Mouse (Mus musculus) layer of hippocampus, adult 2 months (tissue): ENCODE results near the gene Parp9. TPM values are rescaled to one million over a fixed set of nuclear protein-coding genes. Genes with fewer than 3 reads are reported as not detected.
"Not testable (repeated sequence)": the region's sequence is repeated elsewhere in the genome, so short reads cannot be mapped to it uniquely, and the experiment has no call there.

Experiments
- DNase-seq, 2 experiments: peaks; one replicate each; pipeline ENCODE4 v3.0.0; 2022; ENCODE audit warnings: low spot score in 2 of 2
- H3K27ac ChIP-seq: fragments of 200-600 bp; 2 replicates; pipeline ENCODE4 v1.8.1; 2022
- H3K4me3 ChIP-seq: fragments of 200-600 bp; 2 replicates; pipeline ENCODE4 v1.8.1; 2022; ENCODE audit warnings: mild to moderate bottlenecking
- CTCF ChIP-seq: fragments of 200-600 bp; conservative IDR thresholded peaks from 2 replicates; pipeline ENCODE4 v1.8.1; 2022; ENCODE audit warnings: antibody characterized with exemption, mild to moderate bottlenecking, moderate library complexity
- total RNA-seq, 2 experiments: library from RNA; stranded (reverse); gene quantifications; 2 replicates each; pipeline ENCODE4 v1.2.3; 2021

Gene Parp9
- total RNA-seq, 2 experiments from 2014 or later: 3.1 to 3.6 TPM

- Histone ChIP-seq H3K27ac (no peak overlapping the region), H3K4me3 (no peak overlapping the region)
- no peak for TF ChIP-seq CTCF
- DNase-seq: no peak
Measured at GRCm38 (mm10) chr16:35949264-35949663, 11.0 kb downstream of the Parp9 start.

GRCm38 (mm10) chr16:35951216-35951615, 12.9 kb downstream of the Parp9 start:
- no peak overlapping the region for H3K27ac ChIP-seq
- no peak for TF ChIP-seq CTCF
- DNase-seq: no peak
- H3K4me3 ChIP-seq: no peak overlapping the region

- H3K27ac ChIP-seq: no peak overlapping the region
- DNase-seq: no peak
- TF ChIP-seq CTCF: no peak
- no peak overlapping the region for H3K4me3 ChIP-seq
Measured at GRCm38 (mm10) chr16:35952628-35953130, 14.4 kb downstream of the Parp9 start.

- DNase-seq, H3K4me3 ChIP-seq: not testable (repeated sequence)
Measured at GRCm38 (mm10) chr16:35965991-35966390, 27.7 kb downstream of the Parp9 start.

GRCm38 (mm10) chr16:35966411-35967115, 28.3 kb downstream of the Parp9 start:
- TF ChIP-seq CTCF: no peak
- Histone ChIP-seq H3K4me3 (no peak overlapping the region), H3K27ac (no peak overlapping the region)
- DNase-seq: no peak

More at GRCm38 (mm10) chr16:35965991-35966390, 27.7 kb downstream of the Parp9 start:
- H3K27ac ChIP-seq: not testable (repeated sequence)

- no peak overlapping the region for H3K4me3 ChIP-seq
- H3K27ac ChIP-seq: no peak overlapping the region
- TF ChIP-seq CTCF: peak; percentile 51
- no peak for DNase-seq
Measured at GRCm38 (mm10) chr16:35967319-35967718, 29.0 kb downstream of the Parp9 start.

- TF ChIP-seq CTCF: no peak
- H3K4me3 ChIP-seq: no peak overlapping the region
- H3K27ac ChIP-seq: no peak overlapping the region
- no peak for DNase-seq
Measured at GRCm38 (mm10) chr16:35968149-35968548, 29.9 kb downstream of the Parp9 start.

- TF ChIP-seq CTCF: no peak
- no peak for DNase-seq
- H3K27ac ChIP-seq: no peak overlapping the region
- no peak overlapping the region for H3K4me3 ChIP-seq
Measured at GRCm38 (mm10) chr16:35974021-35974420, 35.8 kb downstream of the Parp9 start.

GRCm38 (mm10) chr16:35978450-35978849, 40.2 kb downstream of the Parp9 start, which contains the start of gene Kpna1:
TSS of gene Kpna1 (plus strand) at chr16:35978750.
- H3K4me3 ChIP-seq, H3K27ac ChIP-seq, DNase-seq: not testable (repeated sequence)

- TF ChIP-seq CTCF: no peak
- DNase-seq: peak; percentile 100
- Histone ChIP-seq H3K4me3 (no peak overlapping the region), H3K27ac (no peak overlapping the region)
Measured at GRCm38 (mm10) chr16:35981363-35981821, 43.1 kb downstream of the Parp9 start.

GRCm38 (mm10) chr16:35982506-35982901, 44.2 kb downstream of the Parp9 start:
- no peak for DNase-seq
- TF ChIP-seq CTCF: no peak
- H3K4me3 ChIP-seq: peak overlapping the region; percentile 78
- H3K27ac ChIP-seq: peak overlapping the region; percentile 97

GRCm38 (mm10) chr16:35982902-35983516, 44.7 kb downstream of the Parp9 start:
- peak overlapping the region; percentile 97 for H3K27ac ChIP-seq
- peak overlapping the region; percentile 78 for H3K4me3 ChIP-seq
- no peak for TF ChIP-seq CTCF
- DNase-seq: peak; percentile 88 to 91

GRCm38 (mm10) chr16:35983517-35984101, 45.3 kb downstream of the Parp9 start:
- Histone ChIP-seq H3K4me3 (peak overlapping the region; percentile 78), H3K27ac (peak overlapping the region; percentile 97)
- peak; percentile 68 to 80 for DNase-seq
- no peak for TF ChIP-seq CTCF
